Mouse (Mus musculus): Measurements from ENCODE around the gene Gmip. TPM values are rescaled to one million over a fixed set of nuclear protein-coding genes. Genes with fewer than 3 reads are reported as not detected.

Gene Gmip
- total RNA-seq, 2 experiments from 2014 or later: 15.8 to 17.5 TPM

- DNase-seq (ENCODE audit: low spot score in 2 of 2): no peak
- intact Hi-C loops (cut with DNase I): no loop called here
These were observed 41.4 kb downstream of the Gmip start for GRCm38 (mm10) chr8:69849899-69850298.

GRCm38 (mm10) chr8:69850926-69851506 lies 42.5 kb downstream of the Gmip start:
- intact Hi-C loops (cut with DNase I): no loop called here
- no peak for DNase-seq (ENCODE audit: low spot score in 2 of 2)

GRCm38 (mm10) chr8:69853869-69854268 lies 45.4 kb downstream of the Gmip start:
- no peak for DNase-seq (ENCODE audit: low spot score in 2 of 2)
- intact Hi-C loops (cut with DNase I): no loop called here

DNA sequence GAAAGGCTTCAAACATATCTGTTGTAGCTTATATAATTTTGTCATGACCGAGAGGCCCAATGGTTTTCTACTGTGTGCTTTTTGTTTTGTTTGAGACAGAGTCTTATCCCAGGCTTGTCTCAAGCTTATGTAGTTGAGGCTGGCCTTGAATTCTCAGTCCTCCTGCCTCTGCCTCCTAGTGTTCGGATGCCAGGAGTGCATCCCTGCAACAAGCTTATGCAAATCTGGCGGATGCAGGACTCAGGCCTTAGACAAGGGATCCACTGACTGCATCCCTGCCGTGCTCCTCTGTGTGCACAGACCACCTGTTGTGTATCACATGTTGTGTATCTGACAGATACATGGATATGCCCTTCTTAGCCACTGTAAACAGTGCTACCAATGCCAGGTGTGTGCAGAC lies 52.3 kb downstream of the Gmip start:
- intact Hi-C loops (cut with DNase I): no loop called here
- no peak for DNase-seq (ENCODE audit: low spot score in 2 of 2)

DNA sequence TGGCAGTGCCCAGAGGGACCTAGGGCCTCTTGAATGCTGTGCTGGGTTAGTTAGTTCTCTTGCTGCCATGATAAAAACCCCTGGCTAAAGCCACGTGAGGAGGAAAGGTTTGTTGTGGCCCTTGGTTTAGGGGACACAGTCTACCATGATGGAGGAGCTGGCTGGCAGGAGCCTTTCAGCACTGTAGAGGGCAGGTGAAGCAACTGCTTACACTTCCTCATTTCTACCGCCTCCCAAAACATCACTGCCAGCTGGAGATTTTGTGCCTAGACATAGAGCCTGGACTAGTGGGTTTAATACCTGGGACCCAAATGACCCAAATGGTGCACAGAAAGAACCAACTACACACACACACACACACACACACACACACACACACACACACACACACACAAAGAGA lies 52.8 kb downstream of the Gmip start:
- intact Hi-C loops (cut with DNase I): no loop called here
- DNase-seq (ENCODE audit: low spot score in 2 of 2): no peak

GRCm38 (mm10) chr8:69863387-69864020 lies 55.0 kb downstream of the Gmip start:
- DNase-seq (ENCODE audit: low spot score in 2 of 2): peak in 1 of 2 experiments; percentile 50
- intact Hi-C loops (cut with DNase I): no loop called here

DNA sequence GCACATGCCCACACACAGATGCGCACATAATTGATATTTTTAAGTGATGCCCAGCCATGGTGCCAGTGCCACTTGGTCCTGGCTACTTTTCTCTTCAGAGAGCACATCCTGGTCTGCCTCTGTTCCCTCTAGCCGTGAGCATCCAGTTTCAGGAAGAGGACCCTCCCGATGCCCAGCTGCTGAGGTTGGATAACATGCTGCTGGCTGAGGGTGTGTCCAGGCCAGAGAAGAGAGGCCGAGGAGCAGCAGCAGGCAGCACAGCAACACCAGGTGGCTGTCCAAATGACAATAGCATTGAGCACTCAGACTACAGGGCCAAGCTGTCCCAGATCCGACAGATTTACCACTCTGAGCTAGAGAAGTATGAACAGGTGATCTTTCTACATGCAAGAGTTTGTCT lies 55.7 kb downstream of the Gmip start:
- DNase-seq (ENCODE audit: low spot score in 2 of 2): no peak
- intact Hi-C loops (cut with DNase I): no loop called here

GRCm38 (mm10) chr8:69867696-69868326 lies 59.3 kb downstream of the Gmip start:
- DNase-seq (ENCODE audit: low spot score in 2 of 2): no peak
- intact Hi-C loops (cut with DNase I): no loop called here

DNA sequence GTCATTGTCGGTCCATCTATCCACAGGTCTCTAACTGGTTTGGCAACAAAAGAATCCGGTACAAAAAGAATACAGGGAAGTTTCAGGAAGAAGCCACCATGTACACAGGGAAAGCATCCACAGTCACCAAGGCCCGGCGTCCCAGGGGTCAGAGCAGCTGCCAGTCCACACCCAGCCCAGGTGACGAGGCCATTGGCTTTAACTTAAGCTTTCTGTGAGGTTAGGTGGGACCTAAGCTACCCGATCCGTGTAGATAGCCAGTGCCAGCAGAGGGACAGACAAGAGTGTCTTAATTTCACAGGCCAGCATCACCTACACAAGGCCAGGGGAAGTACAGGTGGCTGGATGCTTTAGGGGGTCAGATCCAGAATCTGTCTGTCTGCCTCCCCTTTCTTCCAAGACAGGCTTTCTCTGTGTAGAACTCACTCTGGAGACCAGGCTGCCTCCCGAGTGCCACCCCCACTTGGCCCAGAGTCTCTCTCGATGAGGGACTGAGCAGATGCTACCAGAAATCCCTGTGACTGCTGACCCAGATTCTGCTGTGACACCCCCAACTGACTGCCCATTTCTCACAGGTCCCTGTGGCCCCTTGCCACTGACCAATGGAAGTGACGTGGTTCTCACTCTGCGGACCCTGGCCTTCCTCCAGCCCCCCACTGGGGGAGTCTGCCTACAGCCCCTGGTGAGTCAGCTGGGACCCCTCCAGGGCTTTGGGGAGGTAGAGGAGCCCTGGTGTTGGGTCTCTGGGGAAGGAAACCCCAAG lies 61.7 kb downstream of the Gmip start:
- intact Hi-C loops (cut with DNase I): no loop called here

GRCm38 (mm10) chr8:69870907-69871306 lies 62.4 kb downstream of the Gmip start:
- DNase-seq (ENCODE audit: low spot score in 2 of 2): no peak
- intact Hi-C loops (cut with DNase I): no loop called here

More for the DNA sequence above, 61.7 kb downstream of the Gmip start:
- DNase-seq (ENCODE audit: low spot score in 2 of 2): no peak

Other genes starting within 250 kb of the Gmip start
- 10 to 100 TPM; 14.0 to 14.3 TPM for gene Zfp868, start 183.1 kb upstream of the Gmip start, total RNA-seq (2021)
- 1 to 10 TPM; 2.1 to 3.2 TPM for gene Zfp964, start 154.2 kb upstream of the Gmip start, total RNA-seq (2021)
- gene Zfp869, start 98.0 kb upstream of the Gmip start, total RNA-seq (2021): 10 to 100 TPM; 15.8 to 16.0 TPM
- gene Zfp963, start 58.7 kb upstream of the Gmip start, total RNA-seq (2021): 1 to 10 TPM; 4.0 to 5.1 TPM
- gene Gm20422, start 33.8 kb upstream of the Gmip start, total RNA-seq (2021): 1 to 10 TPM in 1 of 2 experiments, not detected in 1; 1.5 TPM
- 10 to 100 TPM; 42.9 to 44.0 TPM for gene Atp13a1, start 17.5 kb upstream of the Gmip start, total RNA-seq (2021)
- 10 to 100 TPM; 27.9 to 28.9 TPM for gene Zfp866, start 17.5 kb upstream of the Gmip start, total RNA-seq (2021)
- gene Lpar2, start 13.8 kb downstream of the Gmip start, total RNA-seq (2021): under 1 TPM; 0.59 to 0.76 TPM
- gene Pbx4, start 23.8 kb downstream of the Gmip start, total RNA-seq (2021): 10 to 100 TPM; 23.0 to 27.4 TPM
- 1 to 10 TPM; 1.9 to 2.2 TPM for gene Cilp2, start 79.0 kb downstream of the Gmip start, total RNA-seq (2021)
- under 1 TPM in 1 of 2 experiments, not detected in 1; 0.34 TPM for gene Tssk6, start 93.5 kb downstream of the Gmip start, total RNA-seq (2021)
- gene Ndufa13, start 93.9 kb downstream of the Gmip start, total RNA-seq (2021): 100 to 1,000 TPM; 126 to 135 TPM
- 10 to 100 TPM; 23.4 to 29.8 TPM for gene Yjefn3, start 94.0 kb downstream of the Gmip start, total RNA-seq (2021)
- 10 to 100 TPM; 23.1 to 25.2 TPM for gene Gatad2a, start 187.7 kb downstream of the Gmip start, total RNA-seq (2021)
- 10 to 100 TPM; 82.8 to 83.3 TPM for gene Mau2, start 234.1 kb downstream of the Gmip start, total RNA-seq (2021)
- gene Sugp1, start 234.1 kb downstream of the Gmip start, total RNA-seq (2021): 10 to 100 TPM; 47.7 to 52.0 TPM